Mouse (Mus musculus) Patski (cell line): Measurements from ENCODE around the gene Colec11. TPM values are rescaled to one million over a fixed set of nuclear protein-coding genes. Genes with fewer than 3 reads are reported as not detected.

Source experiments
- ATAC-seq: fragments of 100-300 bp; one replicate; pipeline ENCODE4 v1.8.0; 2021
- CTCF ChIA-PET: fragments of 350-600 bp; sonication (Branson Sonifier 250); formaldehyde crosslinking; loops from one replicate; lab custom pipeline; 2022; ENCODE audit warnings: inconsistent platforms; lab: Charles Lee
- POLR2A ChIA-PET: fragments of 350-600 bp; sonication (Branson Sonifier 250); formaldehyde crosslinking; loops from one replicate; lab custom pipeline; 2022; ENCODE audit warnings: antibody characterized with exemption, inconsistent platforms; lab: Charles Lee
- DNase-seq: peaks from one replicate; pipeline ENCODE4 v3.0.0-alpha.2; 2011; ENCODE audit warnings: low read depth, low spot score
- H3K27me3 ChIP-seq: fragments of 371-371 bp; one replicate; pipeline ENCODE4 v1.5.1; 2021
- CTCF ChIP-seq: fragments of 100-300 bp; IDR thresholded peaks from one replicate; pipeline ENCODE4 v1.5.1; 2021
- in situ Hi-C: fragments of 300-500 bp; cut with MboI; formaldehyde crosslinking; loops from 3 replicates; pipeline ENCODE4 v1.11.1; 2018; ENCODE audit warnings: low pct_unique_long_range_greater_than_20kb, mixed read lengths
- polyA plus RNA-seq: library from polyadenylated mRNA; unstranded; gene quantifications from one replicate; pipeline ENCODE4 v1.2.3, GENCODE M21; 2021

Colec11 gene
- polyA plus RNA-seq, 1 experiment from 2014 or later: 0.06 TPM

- in situ Hi-C loops: no loop called here
- POLR2A ChIA-PET: interaction anchor here (0.6 to 0.7 kb wide), 2 partner anchors 173 to 1088 kb away, joined by 3 to 5 read pairs; no protein-coding TSS in a partner anchor
- ATAC-seq: no peak
These were observed 5.3 kb upstream of the Colec11 start for GRCm38 (mm10) chr12:28628436-28628835.

GRCm38 (mm10) chr12:28627092-28627491, 3.9 kb upstream of the Colec11 start:
- ATAC-seq (no peak), DNase-seq (no peak)
- no peaks in the 10 kb centered on the region for H3K27me3 ChIP-seq
- TF ChIP-seq CTCF: no peak
- ChIA-PET CTCF (no interaction called here), POLR2A (no interaction called here)
- in situ Hi-C loops: no loop called here

More at GRCm38 (mm10) chr12:28628436-28628835, 5.3 kb upstream of the Colec11 start:
- TF ChIP-seq CTCF: no peak
- CTCF ChIA-PET: no interaction called here
- DNase-seq: no peak
- no peaks in the 10 kb centered on the region for H3K27me3 ChIP-seq

GRCm38 (mm10) chr12:28625407-28625806, 2.2 kb upstream of the Colec11 start:
- POLR2A ChIA-PET: no interaction called here
- no peak for TF ChIP-seq CTCF
- H3K27me3 ChIP-seq: no peaks in the 10 kb centered on the region
- CTCF ChIA-PET: no interaction called here
- in situ Hi-C loops: no loop called here
- ATAC-seq (no peak), DNase-seq (no peak)

- no peaks in the 10 kb centered on the region for H3K27me3 ChIP-seq
- ATAC-seq (no peak), DNase-seq (no peak)
- no peak for TF ChIP-seq CTCF
- in situ Hi-C loops: no loop called here
- ChIA-PET POLR2A (no interaction called here), CTCF (no interaction called here)
These were observed 1.1 kb upstream of the Colec11 start for GRCm38 (mm10) chr12:28624251-28624650.

GRCm38 (mm10) chr12:28622641-28623040, 536 bp downstream of the Colec11 start:
- H3K27me3 ChIP-seq: no peaks in the 10 kb centered on the region
- in situ Hi-C loops: no loop called here
- ATAC-seq: no peak
- no peak for TF ChIP-seq CTCF
- CTCF ChIA-PET: no interaction called here
- POLR2A ChIA-PET: no interaction called here
- no peak for DNase-seq

GRCm38 (mm10) chr12:28622167-28622532, 1.0 kb downstream of the Colec11 start:
- in situ Hi-C loops: no loop called here
- CTCF ChIA-PET: no interaction called here
- DNase-seq (no peak), ATAC-seq (no peak)
- POLR2A ChIA-PET: no interaction called here
- no peaks in the 10 kb centered on the region for H3K27me3 ChIP-seq
- no peak for TF ChIP-seq CTCF

GRCm38 (mm10) chr12:28621451-28622166, 1.6 kb downstream of the Colec11 start:
- no peak for TF ChIP-seq CTCF
- DNase-seq (no peak), ATAC-seq (no peak)
- H3K27me3 ChIP-seq: no peaks in the 10 kb centered on the region
- in situ Hi-C loops: no loop called here
- POLR2A ChIA-PET: no interaction called here
- CTCF ChIA-PET: no interaction called here

- POLR2A ChIA-PET: no interaction called here
- no peaks in the 10 kb centered on the region for H3K27me3 ChIP-seq
- ATAC-seq: no peak
- in situ Hi-C loops: no loop called here
- CTCF ChIA-PET: no interaction called here
- DNase-seq: no peak
- no peak for TF ChIP-seq CTCF
These were observed 5.9 kb downstream of the Colec11 start for GRCm38 (mm10) chr12:28617297-28617696.

- POLR2A ChIA-PET: no interaction called here
- no peak for TF ChIP-seq CTCF
- in situ Hi-C loops: no loop called here
- CTCF ChIA-PET: no interaction called here
- DNase-seq (no peak), ATAC-seq (no peak)
- H3K27me3 ChIP-seq: no peaks in the 10 kb centered on the region
These were observed 8.8 kb downstream of the Colec11 start for GRCm38 (mm10) chr12:28614401-28614800.

GRCm38 (mm10) chr12:28612391-28612790, 10.8 kb downstream of the Colec11 start:
- no peak for TF ChIP-seq CTCF
- ChIA-PET CTCF (no interaction called here), POLR2A (no interaction called here)
- in situ Hi-C loops: no loop called here
- DNase-seq: no peak
- no peak for ATAC-seq
- peaks cover 7% of the 10 kb centered on the region for H3K27me3 ChIP-seq

- TF ChIP-seq CTCF: no peak
- CTCF ChIA-PET: no interaction called here
- POLR2A ChIA-PET: no interaction called here
- H3K27me3 ChIP-seq: peaks cover 14% of the 10 kb centered on the region
- ATAC-seq (no peak), DNase-seq (no peak)
- in situ Hi-C loops: no loop called here
These were observed 15.5 kb downstream of the Colec11 start for GRCm38 (mm10) chr12:28607546-28608305.
